9 mouse cellular contexts compared by ENCODE assay signal in the genomic region with DNA sequence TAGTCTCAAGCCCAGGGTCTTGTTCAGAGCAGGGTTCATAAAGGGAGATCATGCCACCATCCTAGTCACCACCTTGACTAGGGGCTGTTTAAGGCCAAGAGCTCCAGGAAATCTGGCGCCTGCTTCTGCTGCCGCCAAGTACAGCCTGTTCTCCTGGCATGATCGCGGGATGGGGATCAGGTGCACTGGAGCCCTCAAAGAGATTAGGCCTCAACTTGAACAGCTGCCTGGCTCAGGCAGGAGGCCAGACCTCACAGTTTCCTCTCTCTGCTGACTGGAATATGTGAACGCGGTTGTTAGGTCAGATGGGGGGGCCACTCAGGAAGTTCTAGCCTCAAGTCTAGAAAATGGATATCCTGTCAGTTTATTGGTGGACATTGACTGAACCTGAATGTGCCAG. TPM values are rescaled to one million over a fixed set of nuclear protein-coding genes. Genes with fewer than 3 reads are reported as not detected.
A peak's percentile ranks its signal among the peaks of the same experiment; 100 is the strongest.
DNase-seq lines count a peak whose midpoint lies in the region; ATAC-seq lines count a peak whose summit lies in the region.
"Had no signal": no experiment of that assay in that cellular context is flagged by ENCODE, and none has a peak within 500 bp of the region (broad histone marks: within the 10 kb centered on the region; RNA-seq: fewer than 3 reads in every experiment).

No protein-coding gene starts in this region.

- no peaks in the 10 kb centered on the region for H3K9me3 ChIP-seq in kidney, embryonic 16.5 days (ENCODE audit: low read length)
- H3K9me3 ChIP-seq in forebrain, embryonic 12.5 days, result no peaks in the 10 kb centered on the region

- H3K27me3 ChIP-seq in kidney, embryonic 16.5 days (ENCODE audit: insufficient read depth, low read length), result no peaks in the 10 kb centered on the region
- no peaks in the 10 kb centered on the region for H3K27me3 ChIP-seq in forebrain, embryonic 12.5 days

- H3K4me3 ChIP-seq in kidney, embryonic 16.5 days (ENCODE audit: low read length), result no peak overlapping the region
- H3K4me3 ChIP-seq in forebrain, embryonic 12.5 days (replicated peaks), result no peak overlapping the region
- H3K4me3 ChIP-seq: erythroblast, embryonic 14.5 days had no signal

- no peak overlapping the region for H3K9ac ChIP-seq in kidney, embryonic 16.5 days (replicated peaks; ENCODE audit: low read length)
- no peak overlapping the region for H3K9ac ChIP-seq in forebrain, embryonic 12.5 days

- H3K4me1 ChIP-seq in kidney, embryonic 16.5 days (ENCODE audit: insufficient read depth, low read length), result peaks cover 19% of the 10 kb centered on the region
- H3K4me1 ChIP-seq in forebrain, embryonic 12.5 days, result no peaks in the 10 kb centered on the region

- no peak overlapping the region for H3K27ac ChIP-seq in kidney, embryonic 16.5 days (ENCODE audit: low read length)
- H3K27ac ChIP-seq in forebrain, embryonic 12.5 days, result no peak overlapping the region

- no peak overlapping the region for H3K4me2 ChIP-seq in kidney, embryonic 16.5 days (replicated peaks; ENCODE audit: low read depth, low read length)
- H3K4me2 ChIP-seq in forebrain, embryonic 12.5 days, result no peak overlapping the region

- DNase-seq in kidney, adult 11 months, result peak; percentile 66
- peak; percentile 32 for DNase-seq in T-cell, adult 2 months (ENCODE audit: low spot score)
- peak; percentile 60 to 66 for DNase-seq in cerebellum, postnatal 36 days
- DNase-seq in heart, postnatal 4 days, result peak; percentile 92
- DNase-seq in skeletal muscle tissue, adult 2 months (ENCODE audit: low read depth, low spot score), result peak; percentile 96
- no peak for DNase-seq in MN1 (ENCODE audit: low spot score)

- H3K36me3 ChIP-seq in kidney, embryonic 16.5 days (ENCODE audit: insufficient read depth, low read length), result no peaks in the 10 kb centered on the region
- H3K36me3 ChIP-seq in forebrain, embryonic 12.5 days (replicated peaks), result peaks cover 7% of the 10 kb centered on the region

- WGBS in kidney, embryonic 16.5 days, result 81% methylated on average over 6 of the region's 6 CpGs
- 83% methylated on average over 6 of the region's 6 CpGs for WGBS in forebrain, embryonic 12.5 days

- no peak for ATAC-seq in kidney, embryonic 16.5 days (ENCODE audit: low FRiP score, low TSS enrichment)
- ATAC-seq in forebrain, embryonic 12.5 days (ENCODE audit: low FRiP score), result no peak

RNA-seq across cellular contexts. Expression of a gene that starts 14.6 kb away (rescaled TPM):
- polyA plus RNA-seq in kidney, embryonic 16.5 days (2015; fragmentation: Nextera tagmentation; extraction: Ambion mirVana), result 12.6 and 13.2 TPM in 2 replicates
- total RNA-seq in heart, postnatal 4 days (2021), result 10 to 100 TPM; 13.0 to 15.0 TPM
- polyA plus RNA-seq in forebrain, embryonic 12.5 days (2016; fragmentation: Nextera tagmentation; extraction: Ambion mirVana), result 10.3 and 12.0 TPM in 2 replicates

RNA-seq across cellular contexts. Expression of a gene that starts 16.8 kb away (rescaled TPM):
- polyA plus RNA-seq in kidney, embryonic 16.5 days (2015; fragmentation: Nextera tagmentation; extraction: Ambion mirVana), result 0.82 and 1.2 TPM in 2 replicates
- 1 to 10 TPM; 4.6 to 5.8 TPM for total RNA-seq in heart, postnatal 4 days (2021)
- 2.2 and 2.9 TPM in 2 replicates for polyA plus RNA-seq in forebrain, embryonic 12.5 days (2016; fragmentation: Nextera tagmentation; extraction: Ambion mirVana)
- polyA plus RNA-seq: erythroblast, embryonic 14.5 days had no signal

RNA-seq across cellular contexts. Expression of a gene that starts 27.7 kb away (rescaled TPM):
- 19.5 and 19.9 TPM in 2 replicates for polyA plus RNA-seq in kidney, embryonic 16.5 days (2015; fragmentation: Nextera tagmentation; extraction: Ambion mirVana)
- 100 to 1,000 TPM; 146 to 176 TPM for total RNA-seq in heart, postnatal 4 days (2021)
- 4.5 and 6.0 TPM in 2 replicates for polyA plus RNA-seq in forebrain, embryonic 12.5 days (2016; fragmentation: Nextera tagmentation; extraction: Ambion mirVana)

RNA-seq across cellular contexts. Expression of a gene that starts 33.9 kb away (rescaled TPM):
- 9.4 and 11.3 TPM in 2 replicates for polyA plus RNA-seq in kidney, embryonic 16.5 days (2015; fragmentation: Nextera tagmentation; extraction: Ambion mirVana)
- total RNA-seq in heart, postnatal 4 days (2021), result 10 to 100 TPM; 18.3 to 18.9 TPM
- polyA plus RNA-seq in forebrain, embryonic 12.5 days (2016; fragmentation: Nextera tagmentation; extraction: Ambion mirVana), result 2.4 and 3.7 TPM in 2 replicates
